Mouse (Mus musculus): ENCODE data around the gene Cdc14b. TPM values are rescaled to one million over a fixed set of nuclear protein-coding genes. Genes with fewer than 3 reads are reported as not detected.

The Cdc14b gene
- 8.0 TPM for polyA plus RNA-seq (2017; shearing (Covaris generic))

GRCm38 (mm10) chr13:64274879-64275753 lies at the start of gene Cdc14b:
Gene Cdc14b, minus strand, starts transcription at chr13:64275290.

GRCm38 (mm10) chr13:64312024-64312915 lies 37.2 kb upstream of the Cdc14b start, which contains the start of gene Aaed1:
Gene Aaed1, minus strand, starts transcription at chr13:64312710.

GRCm38 (mm10) chr13:64161548-64161915 lies 113.6 kb downstream of the Cdc14b start, which contains the start of gene Habp4:
Gene Habp4, plus strand, starts transcription at chr13:64161824.

GRCm38 (mm10) chr13:64153083-64153682 lies 121.9 kb downstream of the Cdc14b start, which contains the start of gene Zfp367:
Gene Zfp367, minus strand, starts transcription at chr13:64153202.

Other genes starting within 250 kb of the Cdc14b start
- 0.61 TPM for gene Hsd17b3, start 186.1 kb downstream of the Cdc14b start, polyA plus RNA-seq (2017; shearing (Covaris generic))
- gene Slc35d2, start 145.9 kb downstream of the Cdc14b start, polyA plus RNA-seq (2017; shearing (Covaris generic)): 22.4 TPM
- 8.6 TPM for gene Zfp367, start 122.1 kb downstream of the Cdc14b start, polyA plus RNA-seq (2017; shearing (Covaris generic))
- gene Habp4, start 113.5 kb downstream of the Cdc14b start, polyA plus RNA-seq (2017; shearing (Covaris generic)): 17.9 TPM
- 44.3 TPM for gene Aaed1, start 37.4 kb upstream of the Cdc14b start, polyA plus RNA-seq (2017; shearing (Covaris generic))
- 19.9 TPM for gene Ctsl, start 95.6 kb upstream of the Cdc14b start, polyA plus RNA-seq (2017; shearing (Covaris generic))
- gene Cdk20, start 157.0 kb upstream of the Cdc14b start, polyA plus RNA-seq (2017; shearing (Covaris generic)): 2.0 TPM
- gene Fam240b, start 222.5 kb upstream of the Cdc14b start, polyA plus RNA-seq (2017; shearing (Covaris generic)): not detected

All from effector memory CD4-positive, alpha-beta T cell, adult 7 months (primary cell).